Mouse (Mus musculus) gastrocnemius, adult 18-20 months (tissue): ENCODE results near the gene Armc3. TPM values are rescaled to one million over a fixed set of nuclear protein-coding genes. Genes with fewer than 3 reads are reported as not detected.
"Not testable (repeated sequence)": the region's sequence is repeated elsewhere in the genome, so short reads cannot be mapped to it uniquely, and the experiment has no call there.

Experiments
- DNase-seq: peaks from one replicate; pipeline ENCODE4 v3.0.0; 2021; ENCODE audit warnings: low spot score
- total RNA-seq, 2 experiments: library from RNA; stranded (reverse); gene quantifications; 2 replicates each; pipeline ENCODE4 v1.2.3; 2021

The Armc3 gene
- total RNA-seq, 2 experiments from 2014 or later, result not detected

DNA sequence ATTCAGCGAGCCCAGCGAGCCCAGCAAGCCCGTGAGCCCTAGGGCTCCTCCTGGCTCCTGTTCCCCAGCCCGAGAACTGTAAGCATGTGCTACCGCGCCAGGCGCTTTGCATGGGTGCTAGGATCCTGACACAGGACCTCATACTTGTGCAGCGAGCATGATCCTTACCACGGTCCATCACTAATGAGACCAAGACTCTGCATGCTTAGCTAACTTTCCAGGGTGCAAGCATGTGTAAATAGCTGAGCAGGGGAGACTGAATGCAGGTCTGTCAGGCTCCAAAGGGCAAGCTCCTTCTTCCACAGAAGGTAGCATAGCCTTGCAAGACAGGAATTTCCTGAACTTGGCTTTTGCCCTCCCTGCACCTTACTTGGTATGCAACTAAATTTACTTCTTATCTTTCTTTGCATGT, 71.6 kb downstream of the Armc3 start:
- no peak for DNase-seq

DNA sequence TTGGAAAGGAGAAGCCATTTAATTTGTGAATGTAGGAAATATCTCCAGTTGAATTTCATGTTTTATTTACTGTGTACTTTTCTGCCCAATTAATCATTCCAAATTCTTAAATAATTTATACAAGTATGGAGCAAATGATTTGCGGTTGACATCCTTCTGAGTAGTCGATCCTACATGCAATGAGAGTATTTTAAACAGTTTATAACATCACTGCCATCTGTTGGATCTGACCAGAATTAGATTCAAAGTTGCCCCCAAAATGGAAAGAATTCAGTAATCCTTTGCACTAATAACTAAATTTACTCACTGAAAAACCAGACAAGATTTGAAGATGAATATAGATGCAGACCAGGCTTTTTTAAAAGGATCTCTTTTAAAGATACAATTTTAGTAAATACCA, 75.5 kb downstream of the Armc3 start:
- DNase-seq, result no peak

DNA sequence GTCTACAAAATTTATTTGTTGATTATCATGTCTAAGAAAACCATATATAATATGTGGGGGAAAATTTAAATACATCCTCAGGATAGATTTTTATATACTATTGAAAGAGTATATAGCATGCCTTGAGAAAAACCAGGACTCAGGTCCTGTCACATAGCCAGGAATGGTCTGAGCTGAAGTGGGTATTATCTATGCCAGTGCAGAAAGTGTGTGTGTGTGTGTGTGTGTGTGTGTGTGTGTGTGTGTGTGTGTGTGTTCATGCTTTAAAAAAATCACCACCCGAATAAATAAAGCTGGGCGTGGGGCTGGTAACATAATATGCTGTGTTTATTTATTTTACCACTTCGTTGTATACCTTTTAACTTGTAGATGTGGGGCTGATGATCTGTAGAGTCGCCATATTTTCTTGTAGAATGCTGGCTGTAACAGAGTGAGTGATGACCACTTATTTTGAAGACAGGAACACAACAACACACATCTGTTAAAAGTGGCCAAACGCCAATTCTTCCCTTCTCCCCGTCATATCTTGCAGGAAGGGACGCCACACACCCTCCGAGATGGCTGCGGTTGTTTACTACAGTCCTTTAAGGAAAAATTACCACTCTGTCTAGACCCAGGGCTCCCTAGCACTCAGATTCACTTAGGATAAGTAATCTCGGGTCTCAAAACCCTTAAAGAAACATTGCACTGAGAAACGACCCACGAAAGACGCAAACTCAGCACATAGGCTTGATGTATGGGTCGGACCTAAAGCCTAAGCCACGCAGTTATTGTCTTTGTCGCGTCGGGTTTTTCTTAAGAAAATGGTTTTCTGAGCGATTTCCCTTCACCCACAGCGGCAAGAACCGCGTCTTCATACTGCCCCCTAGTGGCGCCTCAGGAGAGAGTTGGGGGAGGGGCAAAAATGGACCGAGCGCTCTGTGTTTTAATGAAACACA, 76.8 kb downstream of the Armc3 start:
- DNase-seq, result peak; percentile 80

DNA sequence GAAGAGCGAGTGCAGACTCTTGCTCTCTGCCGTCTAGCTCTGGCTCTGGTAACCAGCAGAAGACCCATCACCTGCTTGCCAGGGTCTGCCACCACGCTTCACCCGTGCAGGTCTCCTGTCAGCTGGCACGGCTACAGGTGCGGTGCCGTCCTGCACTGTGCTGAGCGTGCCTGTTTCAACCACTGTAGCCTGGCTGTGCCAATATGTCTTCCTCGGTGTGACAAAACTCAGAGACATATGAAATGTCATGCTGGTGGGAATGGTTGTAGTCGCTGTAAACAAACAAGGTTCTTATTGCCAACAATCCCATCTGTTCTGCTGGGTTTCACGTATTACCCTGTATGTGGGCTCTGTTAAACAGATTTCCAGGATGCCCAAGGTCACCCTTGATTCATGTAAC, 81.2 kb downstream of the Armc3 start:
- DNase-seq, result no peak

DNA sequence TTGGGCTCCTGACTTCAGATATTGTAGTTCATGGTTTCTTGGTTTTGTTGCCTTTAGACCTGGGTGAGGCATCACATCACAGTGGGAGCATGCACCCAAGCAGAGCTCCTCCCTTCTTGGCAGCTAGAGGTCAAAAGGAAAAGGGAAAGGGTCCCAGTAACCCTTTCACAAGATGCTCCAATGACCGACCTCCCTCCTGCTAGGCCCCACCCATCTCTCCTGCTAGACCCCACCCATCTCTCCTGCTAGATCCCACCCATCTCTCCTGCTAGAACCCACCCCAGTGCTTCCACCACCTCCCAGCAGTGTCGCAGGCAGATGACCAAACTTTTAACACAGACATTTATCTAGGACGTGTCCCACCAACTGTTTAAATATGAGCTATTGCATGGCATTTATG, 93.3 kb downstream of the Armc3 start:
- no peak for DNase-seq

DNA sequence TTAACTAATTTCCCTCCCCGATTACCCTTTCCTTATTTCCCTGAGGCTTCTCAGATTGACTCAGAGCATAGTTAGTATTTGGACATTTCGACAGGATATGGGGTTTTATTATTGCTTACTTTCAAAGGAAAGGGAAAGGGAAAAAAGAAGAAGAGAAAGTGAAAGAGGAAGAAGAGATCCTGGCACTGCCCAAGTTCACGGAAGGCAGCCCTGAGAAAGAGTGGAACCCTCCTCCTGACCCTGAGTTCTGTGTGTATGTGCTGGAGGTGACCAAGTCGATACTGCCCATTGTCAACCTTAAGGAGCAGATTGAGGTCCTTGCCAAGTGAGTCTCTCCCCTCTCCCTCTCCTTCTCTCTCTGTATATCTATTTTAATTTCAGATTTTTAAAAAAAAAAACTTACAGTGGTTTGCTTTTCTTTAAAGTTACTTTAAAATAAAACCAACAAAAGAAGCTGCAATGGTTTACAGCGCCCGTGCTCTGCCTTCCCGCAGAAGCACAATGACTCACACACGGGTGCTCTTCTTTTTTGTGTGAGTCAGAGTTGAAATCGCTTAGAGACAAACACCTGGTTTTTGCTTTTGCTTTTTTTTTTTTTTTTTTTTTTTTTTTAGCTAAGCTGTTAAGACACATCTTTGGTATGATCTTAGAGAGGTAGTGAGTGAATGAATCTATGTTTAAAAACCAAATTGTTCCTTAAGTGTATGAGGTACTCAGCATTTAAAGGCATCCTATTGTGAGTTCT, 101.4 kb downstream of the Armc3 start:
- DNase-seq, result no peak

DNA sequence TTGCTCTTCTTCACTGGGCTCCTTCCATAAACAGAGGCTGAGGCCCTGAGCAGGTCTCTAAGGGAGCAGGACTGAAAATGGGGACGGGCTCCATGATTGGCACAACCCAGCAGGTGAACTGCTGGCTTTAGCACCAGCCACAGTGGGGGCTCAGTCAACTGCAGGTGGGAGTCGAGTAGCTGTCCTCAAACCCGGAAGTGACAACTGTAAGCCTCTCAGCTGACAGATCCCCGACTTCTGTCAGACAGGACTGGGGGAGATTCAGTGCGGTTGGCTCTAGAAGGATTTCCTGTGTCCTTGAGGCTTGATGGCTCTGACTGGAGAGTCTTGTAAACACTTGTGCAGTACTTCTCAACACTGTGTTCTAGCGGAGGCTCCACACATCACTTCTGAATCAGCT, 102.1 kb downstream of the Armc3 start:
- DNase-seq, result no peak

DNA sequence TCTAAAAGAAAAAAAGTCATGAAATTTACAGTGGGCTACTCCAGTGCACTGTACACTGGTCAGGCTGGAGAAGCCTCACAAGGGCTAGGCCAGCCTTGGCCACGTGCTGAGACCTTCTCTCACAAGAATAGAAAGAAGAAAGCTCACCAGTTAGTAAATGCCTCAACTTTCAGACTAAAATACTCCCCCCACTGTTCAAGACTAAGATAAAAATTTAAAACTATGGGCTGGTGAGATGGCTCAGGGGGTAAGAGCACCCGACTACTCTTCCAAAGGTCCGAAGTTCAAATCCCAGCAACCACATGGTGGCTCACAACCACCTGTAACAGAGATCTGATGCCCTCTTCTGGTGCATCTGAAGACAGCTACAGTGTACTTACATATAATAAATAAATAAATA, 104.0 kb downstream of the Armc3 start:
- DNase-seq, result not testable (repeated sequence)

DNA sequence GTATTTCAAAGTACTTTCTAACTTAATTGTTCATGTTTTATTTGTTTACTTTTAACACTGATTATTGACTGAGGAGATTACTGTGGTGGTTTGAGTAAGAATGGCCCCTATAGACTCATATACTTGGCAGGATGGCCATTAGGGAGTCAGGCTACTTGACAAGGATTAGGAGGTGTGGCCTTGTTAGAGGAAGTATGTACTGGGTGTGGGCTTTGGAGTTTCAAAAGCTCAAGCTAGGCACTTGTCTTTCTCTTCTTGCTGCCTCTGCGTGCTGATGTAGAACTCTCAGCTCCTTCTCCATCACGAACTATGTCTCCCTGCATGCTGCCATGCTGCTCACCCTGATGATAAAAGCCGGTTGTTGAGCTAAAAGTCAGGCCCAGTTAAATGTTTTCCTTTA, 111.4 kb downstream of the Armc3 start:
- no peak for DNase-seq

DNA sequence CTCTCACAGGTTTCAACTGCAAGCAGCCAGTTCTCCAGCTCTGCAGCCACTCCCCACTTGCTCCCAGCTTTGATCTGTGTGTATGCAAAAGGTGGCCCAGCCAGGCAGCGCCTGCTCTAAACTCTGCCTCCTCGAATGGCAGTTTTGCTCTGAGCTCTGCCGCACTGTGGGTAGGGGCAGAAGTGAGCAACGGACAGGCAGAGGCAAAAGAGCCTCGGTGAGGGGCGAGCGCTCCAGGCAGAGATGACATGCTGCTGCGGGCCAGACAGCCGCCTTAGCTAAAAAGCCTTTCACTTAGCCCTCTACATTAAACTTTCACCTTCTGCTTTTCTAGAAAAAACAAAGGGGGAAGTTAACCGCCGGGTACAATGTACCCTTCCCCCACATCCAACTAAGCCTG, 117.0 kb downstream of the Armc3 start:
- no peak for DNase-seq

DNA sequence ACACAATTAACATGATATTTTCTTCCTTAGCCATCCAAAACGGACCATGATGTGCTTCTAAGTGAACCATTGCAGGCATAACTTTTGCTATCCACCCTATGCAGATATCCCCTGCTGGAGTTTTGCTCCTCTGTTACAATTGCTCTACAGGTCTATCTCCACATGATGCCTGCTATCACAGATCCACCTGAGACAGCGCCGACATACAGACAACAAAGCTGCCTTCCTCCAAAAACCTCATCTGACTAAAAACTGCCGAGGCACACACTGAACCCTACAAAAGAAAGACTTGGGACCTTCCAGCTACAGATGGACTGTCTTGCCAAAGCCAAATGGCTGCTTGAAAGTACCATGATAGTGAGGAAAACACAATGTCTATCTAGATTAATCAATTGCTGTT, 117.6 kb downstream of the Armc3 start:
- no peak for DNase-seq

DNA sequence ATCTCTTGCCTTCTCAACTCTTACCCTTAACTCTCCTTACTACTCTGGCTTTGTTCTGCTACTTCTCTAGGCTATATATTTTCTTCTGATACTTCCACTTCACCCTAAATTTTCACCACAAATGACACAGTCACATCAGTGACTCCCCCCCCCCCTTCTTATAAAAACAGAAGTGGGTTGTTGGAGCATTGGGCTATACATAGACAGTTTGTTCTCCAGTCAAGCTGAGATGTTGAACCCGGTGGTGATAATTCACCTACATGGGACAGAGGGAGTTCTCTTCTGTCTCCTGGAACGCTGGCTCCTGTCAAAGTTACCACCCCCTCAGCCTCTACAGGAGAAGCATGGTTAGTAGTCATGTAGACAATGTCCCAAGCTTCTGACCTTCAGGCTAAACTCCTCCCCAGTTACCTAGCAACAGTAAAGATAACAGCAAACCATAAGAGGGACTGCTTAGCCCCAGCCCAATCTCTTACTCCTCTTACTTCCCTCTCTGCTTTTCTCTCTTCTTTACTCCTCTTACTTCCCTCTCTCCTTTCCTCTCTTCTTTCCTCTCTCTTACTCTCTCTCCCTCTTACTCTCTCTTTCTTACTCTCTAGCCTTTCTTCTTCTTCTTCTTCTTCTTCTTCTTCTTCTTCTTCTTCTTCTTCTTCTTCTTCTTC, 118.2 kb downstream of the Armc3 start:
- not testable (repeated sequence) for DNase-seq

DNA sequence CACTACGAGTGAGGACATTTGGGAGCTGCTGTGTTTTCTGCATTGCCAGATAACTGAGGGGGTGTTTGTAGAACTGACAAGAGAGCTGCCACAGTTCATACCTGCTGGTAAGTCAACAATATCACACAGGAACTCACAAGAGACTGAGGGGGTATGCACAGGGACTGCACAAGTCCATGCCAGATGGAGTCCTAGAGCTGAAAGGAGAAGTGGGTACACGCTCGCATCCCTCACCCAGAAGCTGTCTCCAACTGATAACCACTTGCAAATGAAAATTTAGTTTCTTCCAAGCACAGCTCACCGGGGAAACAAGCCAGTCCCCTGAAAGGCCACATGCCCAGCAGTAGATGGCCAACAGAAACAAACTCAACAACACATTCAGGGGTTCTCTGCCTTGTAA, 119.4 kb downstream of the Armc3 start:
- no peak for DNase-seq

DNA sequence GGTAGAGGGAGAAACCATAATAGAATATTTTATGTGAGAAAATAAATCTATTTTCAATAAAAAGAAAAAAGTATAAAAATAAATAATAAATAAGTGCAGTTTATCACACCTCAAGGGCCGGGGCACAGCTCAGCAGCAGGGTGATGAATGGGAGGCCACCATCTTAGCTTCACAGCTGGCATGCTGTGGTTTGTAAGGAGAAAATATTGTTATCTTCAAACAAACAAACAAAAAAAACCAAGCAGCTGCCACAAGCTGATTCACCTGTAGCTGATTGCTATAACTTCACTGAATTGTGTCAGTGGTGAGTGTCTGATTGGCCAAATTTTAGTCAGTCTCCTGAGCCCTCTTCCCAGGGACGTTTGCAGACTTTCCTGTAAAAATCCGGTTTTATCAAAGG, 120.2 kb downstream of the Armc3 start:
- DNase-seq, result no peak

DNA sequence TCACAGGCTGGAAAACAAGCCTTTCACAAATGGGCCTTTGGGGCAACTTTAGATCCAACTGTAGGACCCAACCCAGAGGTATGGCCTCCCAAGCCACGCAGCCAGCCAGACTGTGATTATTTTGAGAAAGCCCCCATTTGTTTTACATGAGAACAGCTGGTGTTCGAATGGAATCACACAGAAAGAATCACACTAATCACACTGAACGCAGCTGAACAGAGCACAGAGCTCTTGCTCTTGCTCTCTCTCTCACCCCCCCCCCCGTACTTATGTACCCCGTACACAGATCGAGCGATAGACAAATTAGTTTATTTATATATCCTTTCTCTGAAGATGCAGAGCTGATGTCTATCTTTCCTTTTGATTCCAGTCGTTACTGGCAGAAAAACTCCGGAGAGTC, 123.3 kb downstream of the Armc3 start:
- DNase-seq, result no peak

DNA sequence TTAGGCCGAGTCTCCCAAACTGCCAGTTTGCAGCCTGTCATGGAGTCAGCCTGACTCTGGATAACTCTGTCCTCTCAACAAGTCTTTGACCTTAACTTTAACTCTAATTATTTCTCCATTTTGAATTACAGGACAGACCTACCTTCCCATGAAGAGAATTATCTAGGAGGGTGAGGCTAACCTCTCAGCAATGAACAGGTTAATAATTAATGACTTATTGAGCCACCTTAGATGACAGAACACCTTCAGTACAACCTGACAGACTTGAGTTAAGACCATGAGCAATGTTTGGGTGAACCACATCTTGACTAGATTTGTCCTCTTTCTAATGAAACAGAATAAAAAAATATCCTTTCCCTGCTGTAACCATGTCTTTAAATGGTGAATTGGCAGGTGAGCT, 127.3 kb downstream of the Armc3 start:
- no peak for DNase-seq

DNA sequence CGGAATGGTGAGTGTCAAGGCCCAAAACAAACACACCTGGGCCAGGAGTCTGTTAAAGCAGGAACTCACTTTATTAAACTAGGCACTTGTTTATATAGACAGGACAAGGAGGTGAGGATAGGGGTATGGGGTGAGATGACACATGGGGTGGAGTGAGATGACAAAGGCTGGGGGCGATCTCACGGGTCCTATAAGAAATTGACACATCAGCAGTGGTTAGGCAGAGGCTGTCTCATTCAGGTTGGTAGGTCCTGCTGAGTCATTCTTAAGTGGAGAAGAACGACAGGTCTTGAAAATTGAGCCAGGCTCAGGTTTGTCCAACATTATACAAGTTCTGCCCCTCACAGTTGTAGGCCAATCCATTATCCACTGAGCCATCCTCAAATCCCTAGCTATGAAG, 128.7 kb downstream of the Armc3 start:
- DNase-seq, result no peak

DNA sequence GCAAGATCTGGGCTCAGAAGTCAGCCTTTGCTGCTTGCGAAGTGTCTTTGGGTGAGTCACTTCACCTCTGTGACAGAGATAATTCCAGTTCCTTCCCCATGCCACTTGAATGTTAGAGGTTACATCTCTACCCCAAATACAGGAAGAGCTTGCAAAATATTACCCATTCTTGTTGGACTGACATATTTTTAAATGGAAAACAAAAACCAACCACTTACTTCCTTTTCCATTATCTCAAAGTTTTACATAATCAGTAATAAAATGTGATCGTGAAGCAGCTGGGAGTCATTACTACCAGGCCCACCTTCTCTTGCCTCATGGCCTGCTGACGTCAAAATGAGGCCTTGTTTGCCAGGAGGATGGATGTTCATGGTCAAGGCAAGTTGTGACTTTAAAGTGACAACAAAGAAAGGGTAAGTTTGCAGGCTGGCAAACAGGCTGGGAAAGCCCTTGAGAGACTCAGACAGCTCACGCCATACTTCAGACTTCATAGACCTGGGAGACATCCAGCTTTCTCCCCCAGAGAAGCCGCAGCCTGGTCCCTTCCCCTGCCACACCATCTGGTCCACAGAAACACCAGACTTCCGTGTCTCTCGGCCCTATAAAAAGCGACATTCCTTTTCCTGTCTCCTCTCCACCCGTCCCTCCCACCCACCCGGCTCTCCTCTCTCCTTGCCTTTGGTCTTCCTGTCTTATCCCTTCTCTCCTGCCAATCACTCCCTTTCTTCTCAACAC, 145.0 kb downstream of the Armc3 start:
- peak; percentile 8 for DNase-seq

DNA sequence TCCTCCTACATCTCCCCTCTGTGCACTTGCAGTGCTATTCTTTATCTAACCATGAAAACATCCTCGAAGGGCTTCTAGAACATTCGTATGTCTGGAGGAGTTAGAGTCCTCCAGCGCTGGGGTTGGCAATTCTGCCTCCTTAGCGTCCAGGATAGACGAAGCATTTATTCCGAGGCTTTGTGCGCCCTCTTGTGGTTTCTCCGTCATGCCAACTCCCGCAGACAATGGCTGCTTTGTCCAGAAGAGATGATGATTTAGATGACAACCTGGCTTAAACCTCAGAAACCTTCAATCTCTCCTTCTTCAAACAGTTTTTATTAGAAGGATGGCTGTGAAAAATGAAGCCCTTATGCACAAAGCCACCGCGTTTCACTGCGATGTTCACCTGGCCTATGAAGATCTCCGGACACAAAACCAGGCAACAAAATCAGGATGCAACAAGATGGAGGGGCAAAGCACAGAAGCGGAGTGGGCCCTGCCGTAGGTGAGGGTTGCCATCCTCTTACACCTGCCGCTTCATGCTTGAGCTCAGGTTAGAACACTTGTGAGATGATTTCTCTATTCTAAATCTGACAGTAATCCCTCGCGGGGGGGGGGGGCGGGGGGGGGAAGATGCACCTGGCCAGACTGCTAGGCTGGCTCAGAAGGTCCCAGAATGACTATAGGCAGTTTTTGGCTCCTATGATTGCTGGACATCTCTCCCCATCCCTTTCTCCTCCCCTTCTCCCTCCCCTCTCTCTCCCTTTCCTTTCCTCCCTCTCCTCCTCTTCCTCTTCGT, 145.7 kb downstream of the Armc3 start:
- DNase-seq, result peak; percentile 85

DNA sequence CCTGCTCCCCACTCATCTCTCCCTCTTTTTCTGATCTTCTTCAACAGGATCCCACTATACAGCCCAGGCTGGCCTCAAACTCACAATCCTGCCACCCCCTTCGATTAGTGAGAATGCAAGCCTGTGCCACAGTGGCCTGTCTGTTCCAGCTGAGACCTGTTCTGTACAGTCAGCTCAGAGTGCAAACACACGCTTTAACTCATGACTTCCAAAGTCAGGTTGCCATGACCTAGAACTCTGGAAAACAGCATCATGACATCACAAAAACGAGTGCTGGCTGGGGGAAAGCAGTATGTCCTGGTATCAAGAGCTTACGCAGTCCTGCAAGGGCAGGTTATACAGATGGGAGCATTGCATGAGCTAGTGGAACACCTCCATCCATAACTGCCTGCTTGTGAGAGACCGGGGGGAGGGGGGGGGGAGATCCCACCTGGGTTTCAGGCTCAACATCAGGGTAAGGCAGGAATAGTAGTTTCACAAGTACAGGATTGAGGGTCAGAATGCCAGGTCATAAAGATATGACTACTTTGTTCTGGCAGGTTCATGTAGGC, 146.4 kb downstream of the Armc3 start:
- no peak for DNase-seq
